Mouse (Mus musculus): ENCODE data around the gene Gm37240. TPM values are rescaled to one million over a fixed set of nuclear protein-coding genes. Genes with fewer than 3 reads are reported as not detected.

Gm37240 gene
- polyA plus RNA-seq, 1 experiment: 1.0 TPM

DNA sequence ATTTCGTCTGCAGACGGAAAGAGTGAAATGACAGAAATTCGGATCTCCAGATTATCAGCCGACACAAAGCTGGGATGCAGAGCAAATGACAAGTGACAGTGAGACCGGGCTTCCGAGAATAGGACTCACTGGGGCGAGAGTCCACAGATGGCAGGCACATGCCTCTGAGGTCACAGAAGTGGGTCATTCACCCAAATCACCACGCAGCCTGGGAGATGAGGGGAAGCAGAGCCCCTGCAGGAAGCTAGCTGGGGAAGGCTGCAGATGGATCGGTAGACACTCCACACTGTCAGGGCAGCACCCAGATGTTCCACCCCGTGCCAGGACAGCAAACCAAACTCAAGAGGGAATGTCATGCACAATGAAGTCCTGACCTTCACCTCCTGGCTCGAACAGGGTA lies 372.6 kb downstream of the Gm37240 start:
- H3K4me1 ChIP-seq (ENCODE audit: control insufficient read depth, insufficient read depth, low read length): no peaks in the 10 kb centered on the region
- WGBS: 78% methylated on average over 11 of the region's 11 CpGs
- TF ChIP-seq CTCF (IDR thresholded peaks at IDR 0.05; ENCODE audit: control insufficient read depth, insufficient read depth, low read length) (no peak), POLR2A (IDR thresholded peaks at IDR 0.05; ENCODE audit: borderline replicate concordance, control insufficient read depth, low read depth, low read length) (no peak)
- H3K4me3 ChIP-seq (replicated peaks; ENCODE audit: control insufficient read depth, low read depth, low read length): no peak overlapping the region
- no peak overlapping the region for H3K27ac ChIP-seq (ENCODE audit: control insufficient read depth, insufficient read depth, low read depth, low read length, poor library complexity)

- no peak overlapping the region for H3K27ac ChIP-seq (ENCODE audit: control insufficient read depth, insufficient read depth, low read depth, low read length, poor library complexity)
- no peak overlapping the region for H3K4me3 ChIP-seq (replicated peaks; ENCODE audit: control insufficient read depth, low read depth, low read length)
- no peak for TF ChIP-seq CTCF (IDR thresholded peaks at IDR 0.05; ENCODE audit: control insufficient read depth, insufficient read depth, low read length)
- TF ChIP-seq POLR2A (IDR thresholded peaks at IDR 0.05; ENCODE audit: borderline replicate concordance, control insufficient read depth, low read depth, low read length): no peak
- no peaks in the 10 kb centered on the region for H3K4me1 ChIP-seq (ENCODE audit: control insufficient read depth, insufficient read depth, low read length)
- 70% methylated on average over 5 of the region's 5 CpGs for WGBS
Observed at GRCm38 (mm10) chr3:85508717-85509279, 378.5 kb downstream of the Gm37240 start.

DNA sequence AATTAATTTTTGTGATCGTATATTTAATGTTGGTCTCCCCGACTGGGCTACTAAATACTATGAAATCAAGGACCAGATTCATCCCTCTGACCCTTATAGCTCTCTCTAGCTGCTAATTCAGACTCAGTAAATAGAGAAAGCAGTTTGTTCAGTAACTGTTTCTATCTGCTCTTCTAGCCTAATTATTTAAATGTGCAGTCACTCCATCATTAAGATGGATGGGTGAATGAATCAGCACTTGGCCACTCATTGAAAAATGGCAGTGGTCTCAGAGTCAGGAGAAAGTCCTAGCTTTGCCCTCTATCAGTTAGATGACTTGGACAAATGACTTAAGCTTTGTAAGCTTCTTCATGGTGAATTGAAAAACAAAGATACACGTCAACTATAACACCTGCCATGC lies 387.2 kb downstream of the Gm37240 start:
- H3K27ac ChIP-seq (ENCODE audit: control insufficient read depth, insufficient read depth, low read depth, low read length, poor library complexity): no peak overlapping the region
- TF ChIP-seq CTCF (IDR thresholded peaks at IDR 0.05; ENCODE audit: control insufficient read depth, insufficient read depth, low read length) (no peak), POLR2A (IDR thresholded peaks at IDR 0.05; ENCODE audit: borderline replicate concordance, control insufficient read depth, low read depth, low read length) (no peak)
- no peaks in the 10 kb centered on the region for H3K4me1 ChIP-seq (ENCODE audit: control insufficient read depth, insufficient read depth, low read length)
- WGBS: 74% methylated on average over 3 of the region's 3 CpGs
- no peak overlapping the region for H3K4me3 ChIP-seq (replicated peaks; ENCODE audit: control insufficient read depth, low read depth, low read length)

DNA sequence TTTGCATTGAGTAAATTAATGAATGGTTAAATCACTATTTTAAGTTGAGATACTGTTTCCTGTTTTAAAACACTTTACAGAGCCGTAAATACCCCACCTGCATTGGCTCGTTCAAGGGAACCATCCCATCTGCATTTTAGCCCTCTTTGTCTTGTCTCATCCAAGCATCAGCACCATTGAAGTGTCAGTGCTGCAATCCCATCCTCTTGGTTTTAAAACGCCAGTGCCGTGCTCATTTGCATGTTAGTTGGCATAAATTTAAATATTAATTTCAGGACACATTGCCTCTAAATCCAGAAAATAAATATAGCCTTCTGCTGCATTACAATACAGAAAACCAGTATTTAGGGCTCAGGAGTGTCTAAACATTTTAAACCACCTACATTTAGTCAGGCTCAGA lies 391.2 kb downstream of the Gm37240 start:
- no peak for TF ChIP-seq CTCF (IDR thresholded peaks at IDR 0.05; ENCODE audit: control insufficient read depth, insufficient read depth, low read length)
- no peak for TF ChIP-seq POLR2A (IDR thresholded peaks at IDR 0.05; ENCODE audit: borderline replicate concordance, control insufficient read depth, low read depth, low read length)
- Histone ChIP-seq H3K27ac (ENCODE audit: control insufficient read depth, insufficient read depth, low read depth, low read length, poor library complexity) (no peak overlapping the region), H3K4me1 (ENCODE audit: control insufficient read depth, insufficient read depth, low read length) (no peaks in the 10 kb centered on the region), H3K4me3 (replicated peaks; ENCODE audit: control insufficient read depth, low read depth, low read length) (no peak overlapping the region)
- 67% methylated on average over 4 of the region's 4 CpGs for WGBS

DNA sequence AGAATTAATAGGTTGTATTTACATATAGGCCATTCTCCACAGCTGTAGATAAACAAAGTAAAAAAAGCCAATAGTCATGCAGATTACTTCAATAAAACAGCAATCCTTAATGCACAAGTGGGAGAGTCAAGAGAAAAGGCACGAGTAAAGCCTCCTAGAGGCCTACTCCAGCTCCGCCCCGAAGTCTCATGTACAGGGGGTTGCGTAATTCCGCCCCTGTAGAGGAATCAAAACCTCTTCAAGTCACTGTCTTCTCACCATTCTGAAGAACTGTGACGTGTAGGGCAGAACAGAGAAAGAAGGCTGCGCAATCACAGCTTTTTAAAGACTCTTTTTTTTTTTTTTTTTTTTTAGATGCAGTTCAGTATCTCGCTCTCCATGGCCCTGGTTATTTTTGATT lies 393.5 kb downstream of the Gm37240 start:
- WGBS: 73% methylated on average over 8 of the region's 8 CpGs
- Histone ChIP-seq H3K4me3 (replicated peaks; ENCODE audit: control insufficient read depth, low read depth, low read length) (no peak overlapping the region), H3K27ac (ENCODE audit: control insufficient read depth, insufficient read depth, low read depth, low read length, poor library complexity) (no peak overlapping the region), H3K4me1 (ENCODE audit: control insufficient read depth, insufficient read depth, low read length) (no peaks in the 10 kb centered on the region)
- TF ChIP-seq CTCF (IDR thresholded peaks at IDR 0.05; ENCODE audit: control insufficient read depth, insufficient read depth, low read length) (no peak), POLR2A (IDR thresholded peaks at IDR 0.05; ENCODE audit: borderline replicate concordance, control insufficient read depth, low read depth, low read length) (no peak)

GRCm38 (mm10) chr3:85490204-85490603 lies 397.1 kb downstream of the Gm37240 start:
- Histone ChIP-seq H3K4me1 (ENCODE audit: control insufficient read depth, insufficient read depth, low read length) (no peaks in the 10 kb centered on the region; the same call in 1 of the 2 replicates), H3K4me3 (replicated peaks; ENCODE audit: control insufficient read depth, low read depth, low read length) (no peak overlapping the region), H3K27ac (ENCODE audit: control insufficient read depth, insufficient read depth, low read depth, low read length, poor library complexity) (no peak overlapping the region)
- WGBS: 78% methylated on average over 3 of the region's 3 CpGs
- TF ChIP-seq POLR2A (IDR thresholded peaks at IDR 0.05; ENCODE audit: borderline replicate concordance, control insufficient read depth, low read depth, low read length) (no peak), CTCF (IDR thresholded peaks at IDR 0.05; ENCODE audit: control insufficient read depth, insufficient read depth, low read length) (no peak)

GRCm38 (mm10) chr3:85487379-85487778 lies 399.9 kb downstream of the Gm37240 start:
- 85% methylated on average over 6 of the region's 6 CpGs for WGBS
- TF ChIP-seq CTCF (IDR thresholded peaks at IDR 0.05; ENCODE audit: control insufficient read depth, insufficient read depth, low read length) (no peak), POLR2A (IDR thresholded peaks at IDR 0.05; ENCODE audit: borderline replicate concordance, control insufficient read depth, low read depth, low read length) (no peak)
- H3K4me1 ChIP-seq (ENCODE audit: control insufficient read depth, insufficient read depth, low read length): no peaks in the 10 kb centered on the region; the same call in 1 of the 2 replicates
- H3K27ac ChIP-seq (ENCODE audit: control insufficient read depth, insufficient read depth, low read depth, low read length, poor library complexity): no peak overlapping the region
- no peak overlapping the region for H3K4me3 ChIP-seq (replicated peaks; ENCODE audit: control insufficient read depth, low read depth, low read length)

- 73% methylated on average over 3 of the region's 3 CpGs for WGBS
- H3K27ac ChIP-seq (ENCODE audit: control insufficient read depth, insufficient read depth, low read depth, low read length, poor library complexity): no peak overlapping the region
- H3K4me1 ChIP-seq (ENCODE audit: control insufficient read depth, insufficient read depth, low read length): no peaks in the 10 kb centered on the region; the same call in 1 of the 2 replicates
- H3K4me3 ChIP-seq (replicated peaks; ENCODE audit: control insufficient read depth, low read depth, low read length): no peak overlapping the region
- no peak for TF ChIP-seq POLR2A (IDR thresholded peaks at IDR 0.05; ENCODE audit: borderline replicate concordance, control insufficient read depth, low read depth, low read length)
- no peak for TF ChIP-seq CTCF (IDR thresholded peaks at IDR 0.05; ENCODE audit: control insufficient read depth, insufficient read depth, low read length)
Observed at GRCm38 (mm10) chr3:85485536-85486190, 401.7 kb downstream of the Gm37240 start.
